Comparison of ENCODE assay signal across 14 mouse cellular contexts in genomic region chr7:90049831-90050237, GRCm38 (mm10).
DNase-seq lines count a peak whose midpoint lies in the region; ATAC-seq lines count a peak whose summit lies in the region.
"Had no signal": no experiment of that assay in that cellular context is flagged by ENCODE, and none has a peak within 500 bp of the region (broad histone marks: within the 10 kb centered on the region; RNA-seq: fewer than 3 reads in every experiment).

No protein-coding gene starts in this region.

- no peaks in the 10 kb centered on the region for H3K36me3 ChIP-seq in liver, embryonic 12.5 days
- no peaks in the 10 kb centered on the region for H3K36me3 ChIP-seq in embryonic facial prominence, embryonic 14.5 days (ENCODE audit: control insufficient read depth, insufficient read depth, low read length)
- H3K36me3 ChIP-seq in kidney, embryonic 16.5 days (ENCODE audit: insufficient read depth, low read length) = no peaks in the 10 kb centered on the region
- no peaks in the 10 kb centered on the region for H3K36me3 ChIP-seq in liver, embryonic 16.5 days (ENCODE audit: control insufficient read depth, insufficient read depth)
- H3K36me3 ChIP-seq in forebrain, embryonic 11.5 days (ENCODE audit: control insufficient read depth, insufficient read depth, low read length) = no peaks in the 10 kb centered on the region
- H3K36me3 ChIP-seq: embryonic facial prominence, embryonic 13.5 days; heart, embryonic 10.5 days; hindbrain, embryonic 13.5 days had no signal

- peak overlapping the region; percentile 67 for H3K27ac ChIP-seq in liver, embryonic 12.5 days
- no peak overlapping the region for H3K27ac ChIP-seq in embryonic facial prominence, embryonic 14.5 days (replicated peaks; ENCODE audit: low read depth, low read length)
- peak overlapping the region; percentile 3; the same call in 1 of the 2 replicates for H3K27ac ChIP-seq in kidney, embryonic 16.5 days (ENCODE audit: low read length)
- peak overlapping the region; percentile 49; the same call in 1 of the 2 replicates for H3K27ac ChIP-seq in liver, embryonic 16.5 days (ENCODE audit: low read length)
- H3K27ac ChIP-seq in forebrain, embryonic 11.5 days (ENCODE audit: low read depth, low read length) = no peak overlapping the region
- H3K27ac ChIP-seq: embryonic facial prominence, embryonic 13.5 days; heart, embryonic 10.5 days; hindbrain, embryonic 13.5 days had no signal

- WGBS in liver, embryonic 12.5 days (ENCODE audit: insufficient replicate concordance) = 81% methylated on average over 8 of the region's 8 CpGs
- 58% methylated on average over 8 of the region's 8 CpGs for WGBS in embryonic facial prominence, embryonic 14.5 days
- WGBS in kidney, embryonic 16.5 days = 27% methylated on average over 8 of the region's 8 CpGs
- WGBS in liver, embryonic 16.5 days (ENCODE audit: insufficient replicate concordance) = 80% methylated on average over 8 of the region's 8 CpGs
- 88% methylated on average over 8 of the region's 8 CpGs for WGBS in forebrain, embryonic 11.5 days

- no peak overlapping the region for H3K9ac ChIP-seq in liver, embryonic 12.5 days
- no peak overlapping the region for H3K9ac ChIP-seq in embryonic facial prominence, embryonic 14.5 days (ENCODE audit: low read depth, low read length)
- no peak overlapping the region for H3K9ac ChIP-seq in kidney, embryonic 16.5 days (replicated peaks; ENCODE audit: low read length)
- 0 out of 2 replicates have a peak overlapping the region, but pooled peaks have one; percentile 11 for H3K9ac ChIP-seq in liver, embryonic 16.5 days (ENCODE audit: low read depth, low read length)
- H3K9ac ChIP-seq in forebrain, embryonic 11.5 days (ENCODE audit: low read length) = no peak overlapping the region
- H3K9ac ChIP-seq: embryonic facial prominence, embryonic 13.5 days; hindbrain, embryonic 13.5 days had no signal

- no peak overlapping the region for H3K4me3 ChIP-seq in liver, embryonic 12.5 days
- no peak overlapping the region for H3K4me3 ChIP-seq in embryonic facial prominence, embryonic 14.5 days (ENCODE audit: low read depth, low read length)
- H3K4me3 ChIP-seq in kidney, embryonic 16.5 days (ENCODE audit: low read length) = no peak overlapping the region
- H3K4me3 ChIP-seq in liver, embryonic 16.5 days (ENCODE audit: low read depth, low read length) = no peak overlapping the region
- H3K4me3 ChIP-seq in forebrain, embryonic 11.5 days (ENCODE audit: low read depth, low read length) = no peak overlapping the region
- H3K4me3 ChIP-seq: embryonic facial prominence, embryonic 13.5 days; heart, embryonic 10.5 days; hindbrain, embryonic 13.5 days had no signal

- no peaks in the 10 kb centered on the region for H3K9me3 ChIP-seq in liver, embryonic 12.5 days (replicated peaks)
- no peaks in the 10 kb centered on the region for H3K9me3 ChIP-seq in embryonic facial prominence, embryonic 14.5 days (ENCODE audit: control insufficient read depth, low read length)
- H3K9me3 ChIP-seq in kidney, embryonic 16.5 days (ENCODE audit: low read length) = no peaks in the 10 kb centered on the region
- H3K9me3 ChIP-seq in liver, embryonic 16.5 days (replicated peaks; ENCODE audit: control insufficient read depth, low read length) = no peaks in the 10 kb centered on the region
- H3K9me3 ChIP-seq in forebrain, embryonic 11.5 days (ENCODE audit: control insufficient read depth, low read length) = no peaks in the 10 kb centered on the region
- H3K9me3 ChIP-seq: embryonic facial prominence, embryonic 13.5 days; heart, embryonic 10.5 days; hindbrain, embryonic 13.5 days had no signal

- no peak for ATAC-seq in liver, embryonic 12.5 days
- peak; percentile 81 for ATAC-seq in embryonic facial prominence, embryonic 14.5 days (ENCODE audit: low read depth)
- peak; percentile 84 for ATAC-seq in kidney, embryonic 16.5 days (ENCODE audit: low FRiP score, low TSS enrichment)
- ATAC-seq in liver, embryonic 16.5 days (ENCODE audit: low read depth) = no peak
- no peak for ATAC-seq in forebrain, embryonic 11.5 days (replicated peaks; ENCODE audit: low FRiP score)

- H3K27me3 ChIP-seq in liver, embryonic 12.5 days (replicated peaks) = no peaks in the 10 kb centered on the region
- no peaks in the 10 kb centered on the region for H3K27me3 ChIP-seq in embryonic facial prominence, embryonic 14.5 days (replicated peaks; ENCODE audit: control insufficient read depth, insufficient read depth, low read length)
- H3K27me3 ChIP-seq in kidney, embryonic 16.5 days (ENCODE audit: insufficient read depth, low read length) = no peaks in the 10 kb centered on the region
- no peaks in the 10 kb centered on the region for H3K27me3 ChIP-seq in liver, embryonic 16.5 days (ENCODE audit: control insufficient read depth, insufficient read depth, low read depth, low read length)
- no peaks in the 10 kb centered on the region for H3K27me3 ChIP-seq in forebrain, embryonic 11.5 days (ENCODE audit: control insufficient read depth, insufficient read depth, low read length)
- H3K27me3 ChIP-seq: embryonic facial prominence, embryonic 13.5 days; hindbrain, embryonic 13.5 days had no signal

- no peak for DNase-seq in liver
- DNase-seq in embryonic facial prominence, embryonic 14.5 days (ENCODE audit: low spot score) = peak; percentile 74
- no peak for DNase-seq in heart, postnatal 36 days
- no peak for DNase-seq in layer of hippocampus, adult 11-12 months (ENCODE audit: low spot score)
- DNase-seq in forebrain, embryonic 11.5 days (ENCODE audit: low spot score) = no peak
- DNase-seq: cerebellum, adult 2 months; lung, postnatal 36 days; thymus, adult 18-20 months had no signal

- intact Hi-C loops in heart, postnatal 36 days (cut with DNase I) = no loop called here

- no peak overlapping the region for H3K4me2 ChIP-seq in liver, embryonic 12.5 days
- H3K4me2 ChIP-seq in embryonic facial prominence, embryonic 14.5 days (ENCODE audit: low read depth, low read length) = no peak overlapping the region
- H3K4me2 ChIP-seq in kidney, embryonic 16.5 days (replicated peaks; ENCODE audit: low read depth, low read length) = no peak overlapping the region
- H3K4me2 ChIP-seq in liver, embryonic 16.5 days (ENCODE audit: low read depth, low read length) = no peak overlapping the region
- no peak overlapping the region for H3K4me2 ChIP-seq in forebrain, embryonic 11.5 days (ENCODE audit: low read depth, low read length, severe bottlenecking)
- H3K4me2 ChIP-seq: embryonic facial prominence, embryonic 13.5 days; hindbrain, embryonic 13.5 days had no signal

- H3K4me1 ChIP-seq in liver, embryonic 12.5 days = peaks cover 88% of the 10 kb centered on the region
- H3K4me1 ChIP-seq in embryonic facial prominence, embryonic 14.5 days (ENCODE audit: control insufficient read depth, insufficient read depth, low read length) = peaks cover 3% of the 10 kb centered on the region; the same call in 1 of the 2 replicates
- peaks cover 15% of the 10 kb centered on the region for H3K4me1 ChIP-seq in kidney, embryonic 16.5 days (ENCODE audit: insufficient read depth, low read length)
- H3K4me1 ChIP-seq in liver, embryonic 16.5 days (ENCODE audit: control insufficient read depth, low read depth, low read length) = peaks cover 62% of the 10 kb centered on the region
- no peaks in the 10 kb centered on the region for H3K4me1 ChIP-seq in forebrain, embryonic 11.5 days (replicated peaks; ENCODE audit: control insufficient read depth, insufficient read depth, low read length)

Comparison
In these comparisons a context has a peak if more than half of its experiments do, and no peak if none do; other contexts are left out.
1. ATAC-seq: peak in embryonic facial prominence, embryonic 14.5 days (single experiment) and kidney, embryonic 16.5 days (single experiment); none in liver, embryonic 12.5 days (single experiment), liver, embryonic 16.5 days (single experiment) and forebrain, embryonic 11.5 days (single experiment).
2. H3K27ac ChIP-seq: peak in liver, embryonic 12.5 days (single experiment), kidney, embryonic 16.5 days (single experiment) and liver, embryonic 16.5 days (single experiment); none in embryonic facial prominence, embryonic 14.5 days (single experiment) and forebrain, embryonic 11.5 days (single experiment).